Mouse (Mus musculus) ovary, adult 10 weeks (tissue): ENCODE results near the gene Zdhhc5. TPM values are rescaled to one million over a fixed set of nuclear protein-coding genes. Genes with fewer than 3 reads are reported as not detected.

Experiments
- polyA plus RNA-seq: library from polyadenylated mRNA; stranded (reverse); fragments of 350-450 nt; fragmentation: Illumina TruSeq; extraction: RNeasy Lipid Tissue Mini Kit (QIAGEN cat#74804); gene quantifications from one replicate; pipeline ENCODE4 v1.2.3, GENCODE M21; 2014

The Zdhhc5 gene
- 74.2 TPM for polyA plus RNA-seq

GRCm38 (mm10) chr2:84714811-84715561 is at the start of gene Zdhhc5:
Gene Zdhhc5 (minus strand): TSS chr2:84715180.

DNA sequence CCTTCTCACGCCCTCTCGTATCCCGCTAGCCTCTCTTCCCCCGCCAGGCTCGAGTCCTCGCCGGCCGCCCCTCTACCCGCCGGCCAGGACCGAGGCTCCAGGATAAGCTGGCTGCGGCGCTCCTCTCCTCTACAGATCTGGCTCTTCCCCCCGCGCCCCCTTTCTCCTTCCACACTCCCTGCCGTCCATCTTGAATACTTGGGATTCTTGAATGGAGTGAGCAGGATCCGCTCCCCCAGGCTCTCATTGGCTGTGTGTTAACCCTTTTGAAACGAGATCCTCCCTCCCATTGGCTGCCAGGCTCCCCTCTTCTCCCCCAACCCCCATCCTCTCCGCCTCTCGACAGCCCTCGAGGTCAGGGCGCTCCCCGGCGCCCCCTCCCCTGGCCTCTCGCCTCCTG is 28.6 kb upstream of the Zdhhc5 start, which contains the start of gene Gm19426:
Gm19426 (minus strand) TSS at position 95 of the 400 bp plus-strand sequence.

GRCm38 (mm10) chr2:84733579-84734300 is 18.8 kb upstream of the Zdhhc5 start, which contains the start of gene Ypel4:
Gene Ypel4 (plus strand): TSS chr2:84734058.

DNA sequence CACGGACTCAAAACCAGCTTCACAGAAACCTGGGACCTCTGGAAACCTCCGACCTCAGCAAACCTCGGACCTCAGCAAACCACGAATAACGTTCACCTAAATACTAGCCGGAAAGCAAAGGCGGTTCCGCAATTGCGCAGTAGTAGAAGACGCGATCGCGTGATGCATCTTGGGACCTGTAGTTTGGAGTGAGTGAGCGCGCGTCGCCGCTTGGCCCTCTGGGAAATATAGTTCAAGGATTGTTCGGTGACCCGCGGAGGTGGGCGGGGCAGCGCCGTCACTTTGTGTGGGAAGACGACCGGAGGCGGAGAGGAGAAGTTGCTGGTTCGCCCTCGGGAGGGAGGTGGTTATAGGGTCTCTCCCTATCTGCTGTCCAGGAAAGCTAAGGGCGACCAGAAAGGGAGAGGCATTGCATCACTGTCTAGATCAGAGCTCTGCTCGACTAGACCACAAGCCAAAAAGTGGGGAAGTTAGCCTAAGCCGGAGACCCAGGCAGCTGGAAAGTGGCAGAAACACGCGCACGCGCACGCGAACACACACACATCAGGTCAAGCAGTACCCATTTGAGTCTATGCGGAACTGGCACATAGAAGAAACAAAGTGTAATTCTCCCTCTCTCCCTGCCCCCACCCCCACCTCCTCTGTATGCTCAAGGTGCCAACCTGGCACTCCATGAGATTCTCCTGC is 12.3 kb upstream of the Zdhhc5 start, which contains the start of gene Clp1:
Clp1 (minus strand) TSS at position 179 of the 687 bp plus-strand sequence.

DNA sequence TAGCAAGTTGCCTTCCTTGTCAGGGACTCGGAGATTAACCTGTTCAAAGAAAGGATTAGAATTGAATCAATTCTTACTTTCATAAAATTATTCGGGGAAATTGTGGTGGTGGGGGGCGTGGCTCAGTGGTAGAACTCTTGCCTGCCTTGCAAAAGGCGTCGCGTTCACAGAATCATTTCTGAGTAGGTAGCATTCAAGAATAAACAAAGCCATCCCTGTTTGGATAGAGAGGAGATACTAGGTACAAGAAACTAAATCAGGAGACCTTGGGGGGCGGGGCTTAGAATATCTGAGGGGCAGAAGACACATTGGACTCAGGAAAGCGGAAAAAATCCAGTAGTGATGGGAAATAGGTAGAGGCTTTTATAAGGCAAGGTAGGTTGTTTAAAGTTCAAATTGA is 36.0 kb downstream of the Zdhhc5 start, which contains the start of gene Tmx2:
Tmx2 (minus strand) TSS at position 125 of the 400 bp plus-strand sequence.

GRCm38 (mm10) chr2:84677968-84678880 is 36.8 kb downstream of the Zdhhc5 start, which contains the start of the genes Gm28635 and Med19:
Gene Gm28635 (minus strand): TSS chr2:84678041.
Gene Med19 (plus strand): TSS chr2:84678402.

DNA sequence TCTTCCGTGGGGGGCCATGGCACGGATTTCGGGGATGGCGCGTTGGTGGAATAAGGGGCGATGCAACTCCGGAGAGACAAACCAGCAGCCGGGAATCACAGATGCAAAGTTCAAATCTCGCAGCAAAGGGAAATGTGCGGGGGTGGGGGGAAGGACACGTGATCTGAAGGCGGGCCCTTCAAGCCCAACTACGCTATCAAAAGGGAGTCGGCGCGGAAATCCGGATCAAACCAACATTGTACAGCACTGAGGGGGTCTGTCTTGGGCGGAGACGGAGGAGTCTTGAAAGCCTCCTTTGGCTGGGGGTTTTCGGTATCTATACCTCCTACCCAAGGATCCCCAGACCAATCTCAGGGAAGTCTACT is 44.4 kb downstream of the Zdhhc5 start, which contains the start of gene Selenoh:
Selenoh (minus strand) TSS at position 202 of the 365 bp plus-strand sequence.

DNA sequence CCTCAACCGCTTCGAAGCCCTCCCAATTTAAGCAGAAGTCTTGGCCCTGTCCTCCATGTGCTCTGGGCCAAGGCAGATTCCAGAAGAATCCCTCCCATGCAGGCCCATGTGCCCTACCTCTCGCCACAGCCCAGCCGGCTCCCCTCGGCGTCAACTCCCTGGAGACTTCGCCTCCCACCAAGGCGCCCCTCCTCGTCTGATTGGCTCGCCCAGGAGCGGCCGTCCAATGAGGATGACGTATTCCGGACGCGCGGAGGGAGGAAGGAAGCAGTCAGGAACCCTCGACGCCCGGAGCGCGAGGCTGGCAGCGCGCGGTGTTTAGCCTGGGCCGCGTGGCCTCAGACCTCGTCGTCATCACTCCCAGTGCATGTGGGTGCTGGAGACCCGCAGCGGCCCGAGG is 56.2 kb downstream of the Zdhhc5 start, which contains the start of gene Btbd18:
Btbd18 (plus strand) TSS at position 274 of the 400 bp plus-strand sequence.

GRCm38 (mm10) chr2:84650464-84651195 is 64.3 kb downstream of the Zdhhc5 start, which contains the start of gene Ctnnd1:
Gene Ctnnd1 (minus strand): TSS chr2:84650765.

Other genes starting within 250 kb of the Zdhhc5 start
- 228 TPM for gene Tfpi, start 238.4 kb downstream of the Zdhhc5 start, polyA plus RNA-seq
- 362 TPM for gene Ctnnd1, start 64.4 kb downstream of the Zdhhc5 start, polyA plus RNA-seq
- gene Btbd18, start 56.1 kb downstream of the Zdhhc5 start, polyA plus RNA-seq, result not detected
- 31.5 TPM for gene Selenoh, start 44.4 kb downstream of the Zdhhc5 start, polyA plus RNA-seq
- gene Gm28635, start 37.1 kb downstream of the Zdhhc5 start, polyA plus RNA-seq, result not detected
- gene Med19, start 36.8 kb downstream of the Zdhhc5 start, polyA plus RNA-seq, result 89.1 TPM
- gene Tmx2, start 36.0 kb downstream of the Zdhhc5 start, polyA plus RNA-seq, result 118 TPM
- 24.7 TPM for gene Clp1, start 12.2 kb upstream of the Zdhhc5 start, polyA plus RNA-seq
- gene Ypel4, start 18.9 kb upstream of the Zdhhc5 start, polyA plus RNA-seq, result 1.1 TPM
- gene Gm19426, start 28.5 kb upstream of the Zdhhc5 start, polyA plus RNA-seq, result not detected
- 45.8 TPM for gene Serping1, start 60.3 kb upstream of the Zdhhc5 start, polyA plus RNA-seq
- 25.2 TPM for gene Ube2l6, start 83.6 kb upstream of the Zdhhc5 start, polyA plus RNA-seq
- gene Smtnl1, start 107.5 kb upstream of the Zdhhc5 start, polyA plus RNA-seq, result not detected
- gene Timm10, start 111.8 kb upstream of the Zdhhc5 start, polyA plus RNA-seq, result 2.7 TPM
- 2.0 TPM for gene Slc43a1, start 123.7 kb upstream of the Zdhhc5 start, polyA plus RNA-seq
- gene Rtn4rl2, start 171.5 kb upstream of the Zdhhc5 start, polyA plus RNA-seq, result not detected
- gene Slc43a3, start 221.4 kb upstream of the Zdhhc5 start, polyA plus RNA-seq, result 39.9 TPM